Mouse (Mus musculus): ENCODE results near the gene Wfdc6b. TPM values are rescaled to one million over a fixed set of nuclear protein-coding genes. Genes with fewer than 3 reads are reported as not detected.
"Not testable (repeated sequence)": the region's sequence is repeated elsewhere in the genome, so short reads cannot be mapped to it uniquely, and the experiment has no call there.

Gene Wfdc6b
- polyA plus RNA-seq (2014; fragmentation: Nextera tagmentation; extraction: Ambion mirVana): not detected in 2 replicates

DNA sequence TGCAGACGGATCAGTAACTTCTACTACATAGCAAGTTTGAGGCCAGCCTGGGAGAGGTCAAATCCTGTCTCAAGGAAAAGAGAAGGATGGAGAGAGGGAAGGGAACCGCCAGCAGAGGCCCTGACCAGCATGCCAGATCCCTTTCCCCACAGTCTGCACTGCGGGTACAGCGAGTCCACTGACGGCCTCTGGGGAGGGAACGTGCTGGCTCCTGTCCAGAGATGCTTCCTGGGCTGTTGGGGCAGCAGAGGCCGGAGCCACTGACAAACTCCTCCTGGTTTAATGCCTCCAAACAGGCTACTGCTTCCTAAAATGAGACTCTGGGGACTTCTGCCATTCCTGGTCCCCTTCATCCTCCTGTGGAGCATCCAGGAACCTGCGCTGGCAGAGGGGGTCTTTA is at the start of gene Wfdc6b, which contains the start of gene Wfdc8:
Wfdc6b (plus strand) TSS at position 52 of the 400 bp plus-strand sequence.
Wfdc8 (minus strand) TSS at position 156 of the 400 bp plus-strand sequence.
- not testable (repeated sequence) for H3K9ac ChIP-seq; H3K4me2 ChIP-seq; H3K9me3 ChIP-seq (ENCODE audit: low read depth, low read length); H3K4me1 ChIP-seq (ENCODE audit: insufficient read depth); H3K27me3 ChIP-seq (ENCODE audit: insufficient read depth, low read length); H3K36me3 ChIP-seq (ENCODE audit: insufficient read depth); H3K4me3 ChIP-seq (ENCODE audit: low read depth, low read length); H3K27ac ChIP-seq (ENCODE audit: low read depth); ATAC-seq (ENCODE audit: insufficient read depth)
- WGBS: 42% methylated on average over 8 of the region's 8 CpGs
- DNase-seq: peak; percentile 32

DNA sequence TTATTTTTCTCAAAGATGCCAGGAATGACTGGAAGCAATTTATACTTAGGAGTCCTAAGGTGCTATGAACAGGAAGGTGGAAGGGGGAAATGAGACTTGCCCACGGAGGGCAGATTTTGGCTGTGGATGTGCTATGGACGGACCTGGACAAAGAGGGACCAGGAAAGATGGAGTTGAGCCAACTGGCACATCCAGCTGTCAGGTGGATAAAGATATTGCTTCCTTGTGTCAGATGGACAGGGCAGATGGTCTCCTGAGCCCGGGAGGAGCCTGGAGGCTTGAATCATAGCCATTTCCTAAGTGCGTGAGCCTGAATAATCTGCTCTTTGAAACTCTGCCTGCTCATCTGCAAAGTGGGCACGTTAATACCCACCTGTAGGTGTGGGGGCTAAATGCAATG is 49.0 kb upstream of the Wfdc6b start:
- no peak for ATAC-seq (ENCODE audit: insufficient read depth)
- 58% methylated on average over 5 of the region's 5 CpGs for WGBS
- no peaks in the 10 kb centered on the region for H3K9me3 ChIP-seq (ENCODE audit: low read depth, low read length)
- H3K9ac ChIP-seq: no peak overlapping the region
- H3K36me3 ChIP-seq (ENCODE audit: insufficient read depth): peaks cover 9% of the 10 kb centered on the region; the same call in 1 of the 2 replicates
- TF ChIP-seq CTCF (IDR thresholded peaks at IDR 0.05; ENCODE audit: low read depth): no peak
- no peak for DNase-seq
- peak overlapping the region; percentile 91 for H3K4me2 ChIP-seq
- no peak overlapping the region for H3K27ac ChIP-seq (ENCODE audit: low read depth)
- H3K4me3 ChIP-seq (ENCODE audit: low read depth, low read length): peak overlapping the region; percentile 52
- H3K4me1 ChIP-seq (ENCODE audit: insufficient read depth): 0 out of 2 replicates have a peak, but pooled peaks cover 2% of the 10 kb centered on the region
- H3K27me3 ChIP-seq (ENCODE audit: insufficient read depth, low read length): peaks cover 7% of the 10 kb centered on the region; the same call in 1 of the 2 replicates

DNA sequence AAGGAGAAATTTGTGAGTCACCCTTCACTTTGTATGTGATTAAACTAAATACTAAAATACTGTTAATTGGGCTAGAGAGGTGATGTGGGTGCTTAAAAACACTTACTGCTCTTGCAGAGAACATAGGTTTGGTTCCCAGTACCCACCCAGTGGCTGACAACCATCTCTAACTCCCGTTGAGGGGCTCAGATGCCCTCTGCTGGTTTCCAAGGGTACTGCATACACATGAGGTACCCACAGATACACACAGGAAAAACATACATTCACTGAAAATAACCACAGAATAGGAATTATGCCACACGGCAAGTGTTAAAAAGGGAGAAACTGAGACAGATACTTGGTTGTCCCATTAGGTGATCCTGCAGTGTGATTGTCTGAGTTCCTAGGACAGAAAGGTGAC is 46.3 kb upstream of the Wfdc6b start:
- WGBS: 81% methylated on average over 2 of the region's 2 CpGs

DNA sequence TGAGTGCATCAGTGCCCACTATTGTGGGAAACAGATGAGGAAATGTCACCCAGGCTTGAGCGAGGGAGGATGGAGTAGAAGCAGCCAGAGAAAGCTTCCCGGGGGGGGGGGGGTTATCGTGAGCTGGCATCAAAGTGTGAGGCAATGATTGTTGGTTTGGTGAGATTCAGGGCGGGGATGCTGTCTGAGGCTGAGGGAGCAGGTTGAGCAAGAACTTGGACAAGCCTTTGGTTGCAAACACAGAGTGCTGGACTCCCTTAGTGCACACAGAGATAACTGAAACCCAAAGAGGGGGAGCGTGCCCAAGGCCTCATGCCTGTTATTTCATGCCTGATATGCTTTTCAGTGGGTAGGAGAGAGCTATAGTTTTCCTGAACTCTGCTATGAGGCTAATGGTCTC is 45.9 kb upstream of the Wfdc6b start:
- Histone ChIP-seq H3K27me3 (ENCODE audit: insufficient read depth, low read length) (peaks cover 5% of the 10 kb centered on the region; the same call in 1 of the 2 replicates), H3K27ac (ENCODE audit: low read depth) (no peak overlapping the region), H3K4me2 (no peak overlapping the region), H3K36me3 (ENCODE audit: insufficient read depth) (peaks cover 9% of the 10 kb centered on the region; the same call in 1 of the 2 replicates), H3K4me1 (ENCODE audit: insufficient read depth) (no peaks in the 10 kb centered on the region), H3K4me3 (ENCODE audit: low read depth, low read length) (no peak overlapping the region), H3K9ac (no peak overlapping the region), H3K9me3 (ENCODE audit: low read depth, low read length) (no peaks in the 10 kb centered on the region)
- no peak for TF ChIP-seq CTCF (IDR thresholded peaks at IDR 0.05; ENCODE audit: low read depth)
- ATAC-seq (ENCODE audit: insufficient read depth) (no peak), DNase-seq (no peak)
- WGBS: 86% methylated on average over 5 of the region's 5 CpGs

More for the DNA sequence above, 46.3 kb upstream of the Wfdc6b start:
- DNase-seq: no peak
- ATAC-seq (ENCODE audit: insufficient read depth): no peak
- no peaks in the 10 kb centered on the region for H3K4me1 ChIP-seq (ENCODE audit: insufficient read depth)
- no peak overlapping the region for H3K4me2 ChIP-seq
- H3K27ac ChIP-seq (ENCODE audit: low read depth): no peak overlapping the region
- H3K36me3 ChIP-seq (ENCODE audit: insufficient read depth): peaks cover 9% of the 10 kb centered on the region; the same call in 1 of the 2 replicates
- H3K9ac ChIP-seq: no peak overlapping the region
- H3K9me3 ChIP-seq (ENCODE audit: low read depth, low read length): no peaks in the 10 kb centered on the region
- no peak overlapping the region for H3K4me3 ChIP-seq (ENCODE audit: low read depth, low read length)
- peak; percentile 51 for TF ChIP-seq CTCF (IDR thresholded peaks at IDR 0.05; ENCODE audit: low read depth)
- H3K27me3 ChIP-seq (ENCODE audit: insufficient read depth, low read length): peaks cover 7% of the 10 kb centered on the region; the same call in 1 of the 2 replicates

DNA sequence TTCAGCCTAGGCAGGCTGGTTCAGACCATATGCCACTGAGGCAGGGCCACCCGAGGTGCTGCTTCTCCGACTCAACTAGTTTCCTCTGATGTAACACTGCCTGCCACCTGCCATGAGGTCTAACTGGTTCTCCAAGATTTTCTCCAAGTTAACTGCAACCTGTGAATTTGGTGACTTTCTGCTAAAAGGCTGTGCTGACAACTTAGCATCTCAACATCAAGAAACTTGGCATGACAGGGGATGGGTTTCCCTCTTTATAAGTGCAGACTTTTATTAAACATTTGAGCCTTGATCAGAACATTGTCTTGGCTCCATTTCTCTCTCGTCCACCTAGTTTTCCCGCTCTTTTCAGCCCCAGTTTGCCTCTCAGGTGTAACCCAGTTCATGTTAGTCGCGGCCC is 40.0 kb upstream of the Wfdc6b start, which contains the start of gene Spint3:
Spint3 (minus strand) TSS at position 101 of the 400 bp plus-strand sequence.
- not testable (repeated sequence) for H3K4me1 ChIP-seq (ENCODE audit: insufficient read depth); H3K9ac ChIP-seq; H3K36me3 ChIP-seq (ENCODE audit: insufficient read depth); H3K4me2 ChIP-seq; ATAC-seq (ENCODE audit: insufficient read depth); DNase-seq; H3K9me3 ChIP-seq (ENCODE audit: low read depth, low read length); H3K27me3 ChIP-seq (ENCODE audit: insufficient read depth, low read length); H3K4me3 ChIP-seq (ENCODE audit: low read depth, low read length); H3K27ac ChIP-seq (ENCODE audit: low read depth)
- 77% methylated on average over 6 of the region's 6 CpGs for WGBS

DNA sequence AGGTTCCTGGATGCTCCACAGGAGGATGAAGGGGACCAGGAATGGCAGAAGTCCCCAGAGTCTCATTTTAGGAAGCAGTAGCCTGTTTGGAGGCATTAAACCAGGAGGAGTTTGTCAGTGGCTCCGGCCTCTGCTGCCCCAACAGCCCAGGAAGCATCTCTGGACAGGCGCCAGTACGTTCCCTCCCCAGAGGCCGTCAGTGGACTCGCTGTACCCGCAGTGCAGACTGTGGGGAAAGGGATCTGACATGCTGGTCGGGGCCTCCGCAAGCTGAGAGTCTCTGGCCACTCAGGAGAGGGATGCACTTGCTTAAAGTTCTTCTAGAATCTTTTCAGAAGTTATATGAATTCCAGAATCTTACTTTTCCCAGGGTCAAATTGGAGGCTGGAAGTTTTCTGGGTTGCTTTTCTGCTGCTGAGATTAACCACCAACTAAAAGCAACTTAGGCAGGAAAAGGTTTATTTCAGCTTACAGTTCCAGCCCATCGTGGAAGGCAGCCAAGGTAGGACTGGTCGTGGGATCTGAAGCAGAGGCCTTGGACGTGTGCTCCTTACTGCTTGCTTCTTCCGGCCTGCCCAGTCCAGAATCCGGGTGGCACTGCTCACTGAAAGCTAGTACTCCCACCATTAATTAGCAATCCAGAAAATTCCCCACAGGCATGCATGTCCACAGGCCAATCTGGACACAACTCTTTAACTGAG is 28.1 kb upstream of the Wfdc6b start, which contains the start of gene Wfdc6a:
Wfdc6a (minus strand) TSS at position 423 of the 701 bp plus-strand sequence.
- not testable (repeated sequence) for H3K27me3 ChIP-seq (ENCODE audit: insufficient read depth, low read length); H3K4me3 ChIP-seq (ENCODE audit: low read depth, low read length); H3K9me3 ChIP-seq (ENCODE audit: low read depth, low read length); H3K4me1 ChIP-seq (ENCODE audit: insufficient read depth); H3K4me2 ChIP-seq; H3K9ac ChIP-seq; H3K36me3 ChIP-seq (ENCODE audit: insufficient read depth)
- WGBS: 37% methylated on average over 13 of the region's 13 CpGs
- peak within 1 kb of the TSS; percentile 50; the same call in 1 of the 2 replicates for H3K27ac ChIP-seq (ENCODE audit: low read depth)
- ATAC-seq (ENCODE audit: insufficient read depth) (peak; percentile 52; the same call in 1 of the 2 replicates), DNase-seq (peak; percentile 71)

DNA sequence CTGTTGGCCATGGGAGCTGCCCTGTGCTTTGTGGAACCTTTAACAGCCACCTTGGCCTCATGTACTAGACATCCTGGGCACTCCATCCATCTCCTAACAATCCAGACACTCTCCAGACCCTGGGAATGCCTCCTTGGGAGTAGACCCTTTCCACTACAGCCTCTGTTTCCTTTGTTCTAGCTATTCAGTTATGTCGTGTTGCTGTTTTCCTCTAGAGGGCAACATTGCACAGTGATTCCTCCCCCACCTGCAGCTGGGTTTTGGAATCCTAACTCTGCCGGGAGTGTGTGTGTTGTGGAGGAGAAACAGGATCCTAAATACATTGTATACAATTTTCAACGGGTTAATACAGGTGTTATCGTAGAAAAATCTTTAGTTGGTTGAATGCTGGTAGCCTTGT is 21.3 kb upstream of the Wfdc6b start:
- no peaks in the 10 kb centered on the region for H3K9me3 ChIP-seq (ENCODE audit: low read depth, low read length)
- H3K4me3 ChIP-seq (ENCODE audit: low read depth, low read length): no peak overlapping the region
- H3K27me3 ChIP-seq (ENCODE audit: insufficient read depth, low read length): no peaks in the 10 kb centered on the region
- ATAC-seq (ENCODE audit: insufficient read depth): peak; percentile 52; the same call in 1 of the 2 replicates
- TF ChIP-seq CTCF (IDR thresholded peaks at IDR 0.05; ENCODE audit: low read depth): peak; percentile 81
- H3K4me1 ChIP-seq (ENCODE audit: insufficient read depth): no peaks in the 10 kb centered on the region
- 10% methylated on average over 4 of the region's 4 CpGs for WGBS
- no peaks in the 10 kb centered on the region for H3K36me3 ChIP-seq (ENCODE audit: insufficient read depth)
- H3K4me2 ChIP-seq: no peak overlapping the region
- DNase-seq: peak; percentile 80
- H3K27ac ChIP-seq (ENCODE audit: low read depth): no peak overlapping the region
- no peak overlapping the region for H3K9ac ChIP-seq
